In the genomic region with DNA sequence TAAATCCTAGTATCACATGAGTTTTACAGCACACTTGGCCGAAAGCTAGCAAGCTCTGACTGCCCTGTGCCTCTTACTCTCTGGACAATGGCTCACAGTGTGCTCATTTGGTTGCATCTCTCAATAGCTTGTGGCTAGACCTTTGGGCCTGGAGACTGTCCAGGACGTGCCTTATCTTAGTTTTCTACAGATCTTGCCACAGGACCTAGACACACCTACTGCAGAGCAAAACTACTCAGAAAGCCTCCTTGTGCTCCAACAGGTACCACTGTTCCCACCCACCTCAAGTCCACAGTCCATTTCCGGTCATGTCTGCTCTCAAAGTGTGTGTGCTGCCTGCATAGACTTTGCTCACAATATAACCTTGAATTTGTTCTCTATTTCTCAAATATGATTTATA, we compare ENCODE assay signal across 15 mouse cellular contexts.
"Had no signal": no experiment of that assay in that cellular context is flagged by ENCODE, and none has a peak within 500 bp of the region (broad histone marks: within the 10 kb centered on the region; RNA-seq: fewer than 3 reads in every experiment).

No protein-coding gene starts in this region.

- DNase-seq: kidney, adult 2 months; kidney, postnatal 25 days; liver, postnatal 0 days; lung, embryonic 14.5 days; midbrain, embryonic 14.5 days; thymus, adult 18-20 months; thymus, postnatal 36 days had no signal

- H3K27me3 ChIP-seq: limb, embryonic 13.5 days; megakaryocyte, embryonic 14.5 days had no signal

- H3K36me3 ChIP-seq: limb, embryonic 13.5 days had no signal

- H3K4me3 ChIP-seq: limb, embryonic 13.5 days; megakaryocyte, embryonic 14.5 days had no signal

- H3K27ac ChIP-seq: kidney, postnatal 0 days; limb, embryonic 13.5 days; liver, embryonic 14.5 days; macrophage had no signal

- H3K9me3 ChIP-seq: limb, embryonic 13.5 days; megakaryocyte, embryonic 14.5 days had no signal

- H3K9ac ChIP-seq: limb, embryonic 13.5 days; liver, embryonic 14.5 days; liver, postnatal 0 days; lung, embryonic 14.5 days had no signal

- H3K4me2 ChIP-seq: limb, embryonic 13.5 days; liver, embryonic 11.5 days; lung, embryonic 14.5 days; midbrain, embryonic 11.5 days had no signal

- ATAC-seq: liver, postnatal 0 days; lung, postnatal 0 days had no signal
